18 mouse cellular contexts compared by ENCODE assay signal in genomic region chr2:165253269-165253668, GRCm38 (mm10). TPM values are rescaled to one million over a fixed set of nuclear protein-coding genes. Genes with fewer than 3 reads are reported as not detected.
"Had no signal": no experiment of that assay in that cellular context is flagged by ENCODE, and none has a peak within 500 bp of the region (broad histone marks: within the 10 kb centered on the region; RNA-seq: fewer than 3 reads in every experiment).

No protein-coding gene starts in this region.

- H3K4me2 ChIP-seq: limb, embryonic 15.5 days; liver, embryonic 12.5 days; lung, embryonic 14.5 days; neural tube, embryonic 12.5 days had no signal

- H3K9ac ChIP-seq: limb, embryonic 15.5 days; liver, embryonic 12.5 days; lung, embryonic 14.5 days; neural tube, embryonic 12.5 days had no signal

- ATAC-seq: liver, embryonic 12.5 days had no signal

- H3K9me3 ChIP-seq: limb, embryonic 15.5 days; liver, embryonic 12.5 days; megakaryocyte, embryonic 14.5 days; neural tube, embryonic 12.5 days had no signal

- H3K27ac ChIP-seq: kidney, postnatal 0 days; limb, embryonic 15.5 days; liver, embryonic 12.5 days; macrophage; neural tube, embryonic 12.5 days had no signal

- DNase-seq: kidney, adult 11 months; kidney, adult 9 months; kidney, postnatal 36 days; layer of hippocampus, adult 9-11 months; layer of hippocampus, postnatal 36 days; lung, postnatal 10 days; right cerebral cortex, postnatal 4 days; spleen, adult 18-20 months; thymus, adult 2 months; thymus, postnatal 36 days had no signal

- H3K4me1 ChIP-seq: limb, embryonic 15.5 days; liver, embryonic 12.5 days had no signal

- H3K36me3 ChIP-seq: limb, embryonic 15.5 days; liver, embryonic 12.5 days; neural tube, embryonic 12.5 days had no signal

- H3K4me3 ChIP-seq: limb, embryonic 15.5 days; liver, embryonic 12.5 days; megakaryocyte, embryonic 14.5 days; neural tube, embryonic 12.5 days had no signal

RNA-seq across cellular contexts. Expression of gene Cdh22, which starts 18.6 kb away (rescaled TPM):
- polyA plus RNA-seq: liver, embryonic 16.5 days; macrophage had no signal
